Mouse (Mus musculus) forebrain, embryonic 10.5 days (tissue): ENCODE data around the gene Olfr976. TPM values are rescaled to one million over a fixed set of nuclear protein-coding genes. Genes with fewer than 3 reads are reported as not detected.

Experiments
- polyA plus RNA-seq: library from polyadenylated mRNA; unstranded; fragments of >200 nt; fragmentation: Nextera tagmentation; extraction: Ambion mirVana; gene quantifications from 2 replicates; pipeline ENCODE4 v1.2.1, GENCODE M21; 2016

Gene Olfr976
- polyA plus RNA-seq, 1 experiment from 2014 or later, result not detected

Other genes starting within 250 kb of the Olfr976 start
- not detected in 2 replicates for gene Olfr965, start 249.8 kb downstream of the Olfr976 start, polyA plus RNA-seq
- gene Olfr150, start 230.2 kb downstream of the Olfr976 start, polyA plus RNA-seq, result not detected in 2 replicates
- gene Olfr967, start 214.9 kb downstream of the Olfr976 start, polyA plus RNA-seq, result not detected in 2 replicates
- not detected in 2 replicates for gene Olfr968, start 177.9 kb downstream of the Olfr976 start, polyA plus RNA-seq
- not detected in 2 replicates for gene Olfr969, start 170.2 kb downstream of the Olfr976 start, polyA plus RNA-seq
- gene Olfr970, start 152.3 kb downstream of the Olfr976 start, polyA plus RNA-seq, result not detected in 2 replicates
- gene Olfr971, start 124.3 kb downstream of the Olfr976 start, polyA plus RNA-seq, result not detected in 2 replicates
- not detected in 2 replicates for gene Olfr972, start 94.7 kb downstream of the Olfr976 start, polyA plus RNA-seq
- gene Olfr229, start 53.8 kb downstream of the Olfr976 start, polyA plus RNA-seq, result not detected in 2 replicates
- gene Olfr974, start 23.6 kb downstream of the Olfr976 start, polyA plus RNA-seq, result not detected in 2 replicates
- not detected in 2 replicates for gene Olfr975, start 9.1 kb downstream of the Olfr976 start, polyA plus RNA-seq
- not detected in 2 replicates for gene Olfr978, start 31.0 kb upstream of the Olfr976 start, polyA plus RNA-seq
- gene Olfr979, start 42.3 kb upstream of the Olfr976 start, polyA plus RNA-seq, result not detected in 2 replicates
- gene Olfr980, start 48.4 kb upstream of the Olfr976 start, polyA plus RNA-seq, result not detected in 2 replicates
- not detected in 2 replicates for gene Olfr981, start 60.3 kb upstream of the Olfr976 start, polyA plus RNA-seq
- not detected in 2 replicates for gene Olfr982, start 112.7 kb upstream of the Olfr976 start, polyA plus RNA-seq
- gene Olfr983, start 132.5 kb upstream of the Olfr976 start, polyA plus RNA-seq, result not detected in 2 replicates
- not detected in 2 replicates for gene Olfr984, start 153.1 kb upstream of the Olfr976 start, polyA plus RNA-seq
- gene Olfr985, start 169.1 kb upstream of the Olfr976 start, polyA plus RNA-seq, result not detected in 2 replicates
- not detected in 2 replicates for gene Tmem225, start 187.0 kb upstream of the Olfr976 start, polyA plus RNA-seq
- gene Olfr986, start 219.8 kb upstream of the Olfr976 start, polyA plus RNA-seq, result not detected in 2 replicates
- 7.5 and 8.1 TPM in 2 replicates for gene Zfp202, start 231.2 kb upstream of the Olfr976 start, polyA plus RNA-seq